Mouse (Mus musculus) retina, adult 2 months (tissue): ENCODE data around the gene Exd1.
"Not testable (repeated sequence)": the region's sequence is repeated elsewhere in the genome, so short reads cannot be mapped to it uniquely, and the experiment has no call there.

Experiments
- DNase-seq: peaks from one replicate; pipeline ENCODE4 v3.0.0-alpha.2; 2012; ENCODE audit warnings: low read depth, low spot score

Exd1 gene

GRCm38 (mm10) chr2:119542106-119542505, 5.3 kb downstream of the Exd1 start:
- DNase-seq: no peak

- DNase-seq: no peak
Measured at GRCm38 (mm10) chr2:119538802-119539201, 8.6 kb downstream of the Exd1 start.

- DNase-seq: no peak
Measured at GRCm38 (mm10) chr2:119525422-119525821, 22.0 kb downstream of the Exd1 start.

- no peak for DNase-seq
Measured at GRCm38 (mm10) chr2:119523836-119524235, 23.6 kb downstream of the Exd1 start.

GRCm38 (mm10) chr2:119520550-119520949, 26.9 kb downstream of the Exd1 start:
- no peak for DNase-seq

GRCm38 (mm10) chr2:119516811-119517210, 30.6 kb downstream of the Exd1 start:
- DNase-seq: no peak

DNA sequence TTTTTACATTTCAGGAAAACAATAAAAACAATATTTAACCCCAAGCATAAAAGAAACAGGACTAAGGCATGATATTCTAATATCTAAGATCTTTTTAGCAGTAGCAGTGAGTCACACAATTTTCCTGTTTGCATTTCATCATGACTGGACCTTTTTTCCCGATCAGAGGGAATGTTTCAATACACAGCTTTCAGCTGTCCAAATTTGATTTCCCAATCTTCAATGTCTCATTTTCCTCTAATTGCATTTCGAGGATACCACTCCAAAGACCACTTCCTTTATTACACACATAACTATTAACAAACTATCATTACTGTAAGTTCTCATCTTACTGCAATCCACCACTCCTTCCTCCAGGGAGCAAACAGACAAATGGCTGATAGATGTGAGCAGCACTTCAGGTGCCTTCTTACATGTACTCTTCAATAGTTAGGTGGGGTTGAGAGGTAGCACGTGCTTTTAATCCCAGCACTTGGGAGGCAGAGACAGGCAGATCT, 33.4 kb downstream of the Exd1 start:
- DNase-seq: no peak

GRCm38 (mm10) chr2:119512292-119512691, 35.1 kb downstream of the Exd1 start:
- no peak for DNase-seq

DNA sequence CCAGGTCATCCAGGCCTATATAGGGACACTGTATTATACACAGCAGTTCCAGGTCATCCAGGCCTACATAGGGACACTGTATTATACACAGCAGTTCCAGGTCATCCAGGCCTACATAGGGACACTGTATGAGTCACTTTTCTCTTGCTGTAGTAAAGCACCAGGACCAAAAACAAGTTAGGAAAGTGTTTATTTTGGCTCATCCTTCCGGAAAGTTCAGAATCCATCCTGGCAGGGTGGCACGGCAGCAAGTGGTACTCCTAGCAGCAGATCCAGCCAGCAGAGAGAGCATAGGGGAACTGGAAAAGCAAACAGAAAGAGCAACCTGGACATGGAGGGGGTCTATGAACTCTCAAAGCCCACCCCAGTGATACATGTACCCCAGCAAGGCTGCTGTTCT, 36.6 kb downstream of the Exd1 start:
- no peak for DNase-seq

- DNase-seq: not testable (repeated sequence)
Measured at GRCm38 (mm10) chr2:119508518-119508917, 38.9 kb downstream of the Exd1 start.

GRCm38 (mm10) chr2:119507108-119507507, 40.3 kb downstream of the Exd1 start:
- DNase-seq: no peak

DNA sequence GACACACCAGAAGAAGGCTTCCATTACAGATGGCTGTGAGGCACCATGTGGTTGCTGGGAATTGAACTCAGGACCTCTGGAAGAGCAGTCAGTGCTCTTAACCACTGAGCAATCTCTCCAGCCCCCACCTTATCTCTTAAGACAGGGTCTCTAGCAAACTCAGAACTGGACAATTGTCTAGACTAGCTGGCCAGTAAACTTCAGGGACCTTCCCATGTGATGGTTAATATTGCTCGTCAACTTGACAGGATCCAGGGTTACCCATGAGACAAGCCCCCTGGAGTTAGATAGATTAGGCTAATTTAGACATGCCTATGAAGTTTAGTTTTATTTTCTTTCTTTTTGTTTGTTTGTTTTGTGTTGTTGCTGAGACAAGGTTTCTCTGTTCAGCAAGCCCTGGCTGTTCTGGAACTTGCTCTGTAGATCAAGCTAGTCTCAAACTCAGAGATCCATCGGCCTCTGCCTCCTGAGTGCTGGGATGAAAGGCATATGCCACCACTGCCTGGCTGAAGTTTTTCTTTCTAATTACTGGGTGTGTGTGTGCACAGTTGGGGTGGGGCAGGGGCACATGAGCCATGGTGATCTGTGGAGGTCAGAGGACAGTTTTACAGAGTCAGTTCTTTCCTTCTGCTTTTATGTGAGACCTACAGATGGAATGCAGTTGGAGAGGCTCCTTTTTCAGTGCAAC, 46.3 kb downstream of the Exd1 start:
- no peak for DNase-seq

DNA sequence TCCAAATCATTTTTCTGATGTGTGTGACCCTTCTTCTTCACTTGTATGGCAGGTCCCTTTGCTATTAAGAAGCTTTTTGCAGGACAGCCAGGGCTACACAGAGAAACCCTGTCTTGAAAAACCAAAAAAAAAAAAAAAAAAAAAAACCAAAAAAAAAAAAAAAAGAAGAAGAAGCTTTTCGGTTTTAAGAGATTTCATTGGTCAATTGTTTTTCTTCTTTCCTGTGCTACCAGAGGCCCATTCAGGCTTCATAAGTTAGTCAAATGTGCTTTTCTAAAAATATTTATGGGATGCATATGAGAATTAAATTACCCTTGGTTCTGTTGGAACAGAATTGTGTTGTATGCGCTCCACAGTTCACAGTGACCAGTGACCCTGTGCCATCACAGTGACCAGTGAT, 48.6 kb downstream of the Exd1 start:
- DNase-seq: no peak

GRCm38 (mm10) chr2:119496082-119496481, 51.3 kb downstream of the Exd1 start:
- no peak for DNase-seq

DNA sequence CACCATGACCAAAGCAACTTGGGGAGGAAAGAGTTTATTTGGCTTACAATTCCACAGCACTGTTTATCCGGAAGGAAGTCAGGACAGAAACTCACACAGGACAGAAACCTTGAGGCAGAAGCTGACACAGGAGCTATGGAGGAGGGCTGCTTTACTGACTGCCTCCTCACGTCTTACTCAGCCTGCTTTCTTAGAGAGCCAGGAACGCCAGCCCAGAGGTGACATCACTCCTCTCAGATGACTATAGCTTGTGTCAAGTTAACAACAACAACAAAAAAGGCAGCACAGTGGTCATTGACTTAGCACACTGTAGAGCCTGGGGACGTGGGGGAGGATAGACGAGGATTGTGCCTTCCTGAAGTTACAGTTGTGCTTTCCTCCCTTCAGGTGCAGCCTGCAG, 55.5 kb downstream of the Exd1 start:
- no peak for DNase-seq

- no peak for DNase-seq
Measured at GRCm38 (mm10) chr2:119486488-119486887, 60.9 kb downstream of the Exd1 start.

GRCm38 (mm10) chr2:119482307-119482706, 65.1 kb downstream of the Exd1 start:
- DNase-seq: no peak

- DNase-seq: no peak
Measured at GRCm38 (mm10) chr2:119478397-119478749, 69.1 kb downstream of the Exd1 start.

- peak; percentile 95 for DNase-seq
Measured at GRCm38 (mm10) chr2:119477571-119478396, 69.6 kb downstream of the Exd1 start, which contains the start of gene Ino80. Gene Ino80 (minus strand): TSS chr2:119477687.

DNA sequence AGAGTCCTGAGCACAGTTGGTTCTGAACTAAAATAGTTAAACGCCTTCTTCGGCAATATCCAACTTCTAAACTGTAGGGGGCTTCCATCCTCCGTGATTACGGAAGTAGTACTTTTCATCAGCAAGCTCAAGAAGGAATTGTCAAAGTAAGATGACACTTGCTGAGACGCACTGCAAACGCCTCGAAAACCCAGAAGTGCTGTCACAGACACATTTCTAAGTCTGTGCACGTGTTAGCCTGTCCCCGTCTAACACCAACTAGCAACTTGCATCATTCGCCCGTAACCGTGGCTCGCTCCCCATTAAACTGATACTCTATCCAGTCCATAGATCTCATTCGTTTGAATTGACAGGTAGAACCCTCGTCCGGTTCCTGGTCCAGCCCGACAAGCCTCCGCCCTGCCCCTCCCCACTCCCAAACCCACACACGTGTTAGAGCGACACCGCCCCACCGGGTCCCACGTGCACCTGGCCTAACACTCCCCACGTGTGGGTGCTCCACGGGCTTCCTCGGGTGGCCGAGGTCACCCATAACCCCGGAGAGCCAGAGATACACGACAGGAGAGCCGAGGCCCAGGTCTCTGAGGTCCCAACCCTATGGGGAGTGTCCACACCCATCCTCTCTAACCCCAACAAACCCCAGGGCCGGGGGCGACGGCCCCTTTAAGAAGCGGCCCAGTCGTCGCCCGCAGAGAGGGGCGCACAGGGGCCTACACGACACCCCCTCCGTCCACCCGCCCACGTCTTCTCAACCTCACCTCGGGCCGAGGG, 70.6 kb downstream of the Exd1 start:
- DNase-seq: peak; percentile 26

- no peak for DNase-seq
Measured at GRCm38 (mm10) chr2:119476166-119476565, 71.3 kb downstream of the Exd1 start.
